Mouse (Mus musculus) adrenal gland, adult 10 weeks (tissue): Measurements from ENCODE around the gene Gpr173. TPM values are rescaled to one million over a fixed set of nuclear protein-coding genes. Genes with fewer than 3 reads are reported as not detected.

Experiments used
- polyA plus RNA-seq: library from polyadenylated mRNA; stranded (reverse); fragments of 350-450 nt; fragmentation: Illumina TruSeq; extraction: RNeasy Lipid Tissue Mini Kit (QIAGEN cat#74804); gene quantifications from one replicate; pipeline ENCODE4 v1.2.3, GENCODE M21; 2014; ENCODE audit warnings: low read depth, low replicate concordance

Gpr173 gene
- polyA plus RNA-seq = 2.5 TPM

GRCm38 (mm10) chrX:152368397-152369273 is at the start of gene Gpr173:
Gpr173 (minus strand) TSS chrX:152368704.

DNA sequence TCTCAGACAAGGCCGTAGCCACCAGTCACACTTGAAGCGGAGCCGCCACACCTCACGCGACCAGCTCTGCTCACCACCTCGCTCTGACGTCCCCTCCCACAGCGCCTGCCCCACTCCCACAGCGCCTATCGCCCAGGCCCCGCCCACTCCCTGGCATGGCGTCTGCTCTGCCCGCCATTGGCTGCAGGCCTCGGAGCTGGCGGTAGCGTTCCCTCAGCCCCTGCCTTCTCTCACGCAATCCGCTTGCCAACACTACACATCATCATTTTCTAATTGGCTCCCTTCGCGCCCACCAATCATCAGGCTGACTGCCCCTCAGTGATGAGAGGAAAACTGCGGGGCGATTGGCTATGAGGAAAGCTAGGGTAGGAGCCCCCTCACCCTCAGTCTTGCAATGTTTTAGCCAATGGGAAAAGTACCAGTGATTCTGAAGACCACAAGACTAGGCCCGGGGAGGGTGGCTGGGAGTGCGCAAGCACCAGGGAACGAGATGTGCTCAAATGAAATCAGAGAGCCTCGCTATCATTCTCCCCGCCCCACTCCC is 26.1 kb downstream of the Gpr173 start, which contains the start of gene Tspyl2:
Gene Tspyl2, minus strand, starts transcription at position 68 of the 544 bp plus-strand sequence.

GRCm38 (mm10) chrX:152326996-152327688 is 41.4 kb downstream of the Gpr173 start, which contains the start of gene Kantr:
Kantr (minus strand) TSS chrX:152327495.

Other genes with a start within 250 kb of the Gpr173 start
- gene Iqsec2, start 224.4 kb downstream of the Gpr173 start, polyA plus RNA-seq = 4.4 TPM
- 17.2 TPM for gene Kdm5c, start 135.7 kb downstream of the Gpr173 start, polyA plus RNA-seq
- gene Kantr, start 41.2 kb downstream of the Gpr173 start, polyA plus RNA-seq = 25.8 TPM
- 35.5 TPM for gene Tspyl2, start 26.3 kb downstream of the Gpr173 start, polyA plus RNA-seq
- gene Cldn34a, start 194.6 kb upstream of the Gpr173 start, polyA plus RNA-seq = not detected